Mouse (Mus musculus) stomach, postnatal 0 days (tissue): Measurements from ENCODE around the gene Mical2.

Source experiments
- CTCF ChIP-seq: IDR thresholded peaks from 2 replicates; pipeline ENCODE4 v1.5.1; 2016; ENCODE audit warnings: antibody characterized with exemption, low read depth, mild to moderate bottlenecking, moderate library complexity
- EP300 ChIP-seq: optimal IDR thresholded peaks from 2 replicates; pipeline ENCODE3; 2016; ENCODE audit warnings: antibody characterized with exemption

DNA sequence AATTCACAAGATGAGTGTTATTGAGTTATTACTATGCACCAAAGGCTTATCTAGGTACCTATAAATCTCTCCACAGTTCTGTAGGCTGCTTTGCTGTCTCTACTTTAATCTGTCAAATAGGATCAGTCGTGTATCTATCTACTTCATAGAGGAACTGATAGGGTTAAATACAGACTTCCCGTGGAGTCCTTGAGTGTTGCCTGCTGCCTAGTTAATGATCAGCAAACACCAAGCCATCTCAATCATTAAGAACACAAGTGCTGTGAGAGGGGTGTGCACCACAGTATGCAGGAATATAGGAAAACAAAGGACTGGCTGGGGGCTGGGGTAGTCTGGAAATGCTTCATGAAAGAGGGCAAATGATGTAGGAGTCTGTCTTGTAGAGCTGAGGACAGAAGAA is 50.2 kb downstream of the Mical2 start:
- TF ChIP-seq CTCF (no peak), EP300 (no peak)
